Mouse (Mus musculus): ENCODE measurements around the gene Zbtb6. TPM values are rescaled to one million over a fixed set of nuclear protein-coding genes. Genes with fewer than 3 reads are reported as not detected.

Zbtb6 gene
- total RNA-seq, 1 experiment from 2014 or later, result 15.8 TPM

Other genes starting within 250 kb of the Zbtb6 start
- gene Olfr366, start 231.6 kb downstream of the Zbtb6 start, total RNA-seq (2021), result not detected in 2 replicates
- gene Olfr368, start 116.7 kb downstream of the Zbtb6 start, total RNA-seq (2021), result not detected in 2 replicates
- 46.3 and 47.9 TPM in 2 replicates for gene Pdcl, start 83.8 kb downstream of the Zbtb6 start, total RNA-seq (2021)
- 42.5 and 43.8 TPM in 2 replicates for gene Rc3h2, start 20.3 kb downstream of the Zbtb6 start, total RNA-seq (2021)
- gene Zbtb26, start within 50 bp of the Zbtb6 start, total RNA-seq (2021), result 11.4 and 14.5 TPM in 2 replicates
- gene Rabgap1, start 108 bp upstream of the Zbtb6 start, total RNA-seq (2021), result 53.4 and 62.1 TPM in 2 replicates
- 2.0 and 2.2 TPM in 2 replicates for gene Gpr21, start 73.2 kb upstream of the Zbtb6 start, total RNA-seq (2021)